Mouse (Mus musculus) CH12.LX (cell line): ENCODE data around the gene Anpep. TPM values are rescaled to one million over a fixed set of nuclear protein-coding genes. Genes with fewer than 3 reads are reported as not detected.

Experiments used
- DNase-seq: peaks from one replicate; pipeline ENCODE4 v3.0.0-alpha.2; 2013; ENCODE audit errors: extremely low read depth
- H3K27ac ChIP-seq: 2 replicates; pipeline ENCODE4 v1.5.1; 2012; ENCODE audit warnings: low read depth, mild to moderate bottlenecking, control low read depth, moderate library complexity; ENCODE audit not compliant: insufficient read depth
- H3K27me3 ChIP-seq: replicated peaks from 2 replicates; pipeline ENCODE3; 2012; ENCODE audit warnings: inconsistent platforms
- H3K36me3 ChIP-seq, 2 experiments: replicated peaks in 1 of 2; 2 replicates each; pipeline versions ENCODE3 to v1.6.1; 2012; ENCODE audit warnings: inconsistent platforms in 1 of 2, low read length in 1 of 2, mild to moderate bottlenecking in 1 of 2, mixed read lengths in 1 of 2, moderate library complexity in 1 of 2; ENCODE audit not compliant: control insufficient read depth in 1 of 2, insufficient read depth in 1 of 2
- H3K4me1 ChIP-seq, 2 experiments: 2 replicates each; pipeline ENCODE4 v1.6.1; 2012; ENCODE audit warnings: inconsistent platforms in 1 of 2, moderate library complexity in 1 of 2; ENCODE audit not compliant: insufficient read depth in 2 of 2, control insufficient read depth in 1 of 2
- H3K4me2 ChIP-seq: 2 replicates; pipeline ENCODE4 v1.6.1; 2012; ENCODE audit warnings: low read depth, mild to moderate bottlenecking, control low read depth; ENCODE audit not compliant: poor library complexity, insufficient read depth, severe bottlenecking
- H3K4me3 ChIP-seq, 3 experiments: fragments of 150-350 bp in 1 of 3; sonication (generic) in 1 of 3; replicated peaks in 1 of 3; 2 replicates each; pipeline versions ENCODE3 to v1.5.1; 2011 to 2012; ENCODE audit warnings: low read depth in 2 of 3, low read length in 2 of 3, mild to moderate bottlenecking in 2 of 3, moderate library complexity in 2 of 3, control low read depth in 1 of 3, improper control_type of control experiment in 1 of 3, inconsistent platforms in 1 of 3, mixed read lengths in 1 of 3; ENCODE audit not compliant: poor library complexity in 1 of 3
- H3K79me2 ChIP-seq: replicated peaks from 2 replicates; pipeline ENCODE4 v1.6.1; 2012; ENCODE audit warnings: mild to moderate bottlenecking, moderate library complexity; ENCODE audit not compliant: control insufficient read depth, poor library complexity, insufficient read depth, severe bottlenecking; ENCODE audit errors: extremely low read depth
- H3K9ac ChIP-seq: 2 replicates; pipeline ENCODE4 v1.6.1; 2012; ENCODE audit warnings: low read depth, mild to moderate bottlenecking, control low read depth, moderate library complexity; ENCODE audit not compliant: insufficient read depth
- H3K9me3 ChIP-seq: replicated peaks from 2 replicates; pipeline ENCODE3; 2012; ENCODE audit warnings: low read length, inconsistent platforms, mixed read lengths
- CHD1 ChIP-seq: IDR thresholded peaks from 2 replicates; pipeline ENCODE4 v1.6.1; 2012; ENCODE audit warnings: low read depth, low read length, improper control_type of control experiment, inconsistent platforms
- CHD2 ChIP-seq: IDR thresholded peaks from 2 replicates; pipeline ENCODE4 v1.6.1; 2011; ENCODE audit warnings: low read length, improper control_type of control experiment
- EP300 ChIP-seq: IDR thresholded peaks from 2 replicates; pipeline ENCODE4 v1.6.1; 2011; ENCODE audit warnings: low read length, improper control_type of control experiment
- JUN ChIP-seq: IDR thresholded peaks from 2 replicates; pipeline ENCODE4 v1.6.1; 2011; ENCODE audit warnings: low read depth, mild to moderate bottlenecking, low read length, improper control_type of control experiment, moderate library complexity; ENCODE audit not compliant: insufficient read depth
- JUND ChIP-seq: conservative IDR thresholded peaks from 2 replicates; pipeline ENCODE4 v1.6.1; 2011; ENCODE audit warnings: low read depth, low read length, improper control_type of control experiment
- MAX ChIP-seq: IDR thresholded peaks from 2 replicates; pipeline ENCODE4 v1.6.1; 2011; ENCODE audit warnings: low read length, improper control_type of control experiment
- MAZ ChIP-seq: IDR thresholded peaks from 2 replicates; pipeline ENCODE4 v1.6.1; 2012; ENCODE audit warnings: low read depth, mild to moderate bottlenecking, inconsistent platforms, low read length, improper control_type of control experiment, moderate library complexity
- MEF2A ChIP-seq: IDR thresholded peaks from 2 replicates; pipeline ENCODE4 v1.6.1; 2014; ENCODE audit warnings: low read depth, mild to moderate bottlenecking, inconsistent platforms, low read length, improper control_type of control experiment, borderline replicate concordance
- MXI1 ChIP-seq: IDR thresholded peaks from 2 replicates; pipeline ENCODE4 v1.6.1; 2011; ENCODE audit warnings: mild to moderate bottlenecking, low read depth, low read length, improper control_type of control experiment
- MYC ChIP-seq: IDR thresholded peaks from 2 replicates; pipeline ENCODE4 v1.6.1; 2011; ENCODE audit warnings: low read depth, mild to moderate bottlenecking, improper control_type of control experiment, low read length
- NELFE ChIP-seq: IDR thresholded peaks from 2 replicates; pipeline ENCODE4 v1.6.1; 2011; ENCODE audit warnings: low read depth, low read length, improper control_type of control experiment
- NRF1 ChIP-seq: IDR thresholded peaks from 2 replicates; pipeline ENCODE4 v1.6.1; 2014; ENCODE audit warnings: low read depth, mild to moderate bottlenecking, inconsistent platforms, low read length, improper control_type of control experiment, moderate library complexity
- POLR2AphosphoS2 ChIP-seq: IDR thresholded peaks from 2 replicates; pipeline ENCODE4 v1.6.1; 2011; ENCODE audit warnings: low read depth, low read length, improper control_type of control experiment
- RAD21 ChIP-seq: IDR thresholded peaks from 2 replicates; pipeline ENCODE4 v1.6.1; 2011; ENCODE audit warnings: low read depth, mild to moderate bottlenecking, low read length, improper control_type of control experiment, moderate library complexity
- SIN3A ChIP-seq: IDR thresholded peaks from 2 replicates; pipeline ENCODE4 v1.6.1; 2012; ENCODE audit warnings: low read length, improper control_type of control experiment, inconsistent platforms
- TBP ChIP-seq: conservative IDR thresholded peaks from 2 replicates; pipeline ENCODE4 v1.6.1; 2011; ENCODE audit warnings: low read depth, low read length, improper control_type of control experiment
- TCF12 ChIP-seq: IDR thresholded peaks from 2 replicates; pipeline ENCODE4 v1.6.1; 2014; ENCODE audit warnings: low read depth, mild to moderate bottlenecking, inconsistent platforms, low read length, improper control_type of control experiment
- UBTF ChIP-seq: IDR thresholded peaks from 2 replicates; pipeline ENCODE4 v1.6.1; 2012; ENCODE audit warnings: low read depth, mild to moderate bottlenecking, inconsistent platforms, low read length, improper control_type of control experiment, moderate library complexity
- USF2 ChIP-seq: conservative IDR thresholded peaks from 2 replicates; pipeline ENCODE4 v1.6.1; 2011; ENCODE audit warnings: low read depth, low read length, improper control_type of control experiment
- ZKSCAN1 ChIP-seq: IDR thresholded peaks from 2 replicates; pipeline ENCODE4 v1.6.1; 2012; ENCODE audit warnings: low read depth, inconsistent platforms, low read length, improper control_type of control experiment, borderline replicate concordance
- ZMIZ1 ChIP-seq: IDR thresholded peaks from 2 replicates; pipeline ENCODE4 v1.6.1; 2012; ENCODE audit warnings: low read depth, mild to moderate bottlenecking, inconsistent platforms, low read length, improper control_type of control experiment
- ZNF384 ChIP-seq: IDR thresholded peaks from 2 replicates; pipeline ENCODE4 v1.6.1; 2012; ENCODE audit warnings: low read depth, low read length, improper control_type of control experiment, inconsistent platforms
- dilution Hi-C: fragments of 300-500 bp; cut with MboI; formaldehyde crosslinking; loops from 2 replicates; pipeline ENCODE4 v1.14.3; 2020; ENCODE audit warnings: low sequenced_read_pairs; ENCODE audit not compliant: extremely low pct_unique_long_range_greater_than_20kb, extremely low pct_ligation_motif_present
- in situ Hi-C: fragments of 300-500 bp; cut with MboI; formaldehyde crosslinking; loops from 3 replicates; pipeline ENCODE4 v1.14.3; 2019; ENCODE audit warnings: low sequenced_read_pairs, low pct_ligation_motif_present, low pct_unique_long_range_greater_than_20kb, mixed read lengths
- polyA plus RNA-seq: library from polyadenylated mRNA; unstranded; fragments of >175 nt; gene quantifications from 2 replicates; pipeline ENCODE4 v1.2.1, GENCODE M21; 2012; ENCODE audit warnings: low read depth; ENCODE audit not compliant: insufficient read length
- total RNA-seq, 2 experiments: library from RNA; depleted of rRNA; stranded (reverse); fragments of 300-350 nt in 1 of 2; fragments of >200 nt in 1 of 2; gene quantifications; 2 replicates each; pipeline ENCODE4 v1.2.3; 2012 to 2014

Anpep gene
- total and polyA plus RNA-seq, 3 experiments = 0.25 to 0.60 TPM; not detected in 1

GRCm38 (mm10) chr7:79856305-79856704 lies 4.6 kb downstream of the Anpep start (continued):
- TF ChIP-seq MEF2A (no peak), ZKSCAN1 (no peak), CHD2 (no peak), UBTF (no peak), RAD21 (no peak), EP300 (peak; percentile 37; the same call in 1 of the 2 replicates), JUND (peak; percentile 57), NELFE (no peak), MXI1 (no peak), USF2 (0 out of 2 replicates have a peak, but pooled peaks have one; percentile 7), SIN3A (no peak), MYC (no peak), POLR2AphosphoS2 (no peak), ZMIZ1 (no peak), CHD1 (no peak), TBP (no peak), NRF1 (no peak), MAX (no peak)

DNA sequence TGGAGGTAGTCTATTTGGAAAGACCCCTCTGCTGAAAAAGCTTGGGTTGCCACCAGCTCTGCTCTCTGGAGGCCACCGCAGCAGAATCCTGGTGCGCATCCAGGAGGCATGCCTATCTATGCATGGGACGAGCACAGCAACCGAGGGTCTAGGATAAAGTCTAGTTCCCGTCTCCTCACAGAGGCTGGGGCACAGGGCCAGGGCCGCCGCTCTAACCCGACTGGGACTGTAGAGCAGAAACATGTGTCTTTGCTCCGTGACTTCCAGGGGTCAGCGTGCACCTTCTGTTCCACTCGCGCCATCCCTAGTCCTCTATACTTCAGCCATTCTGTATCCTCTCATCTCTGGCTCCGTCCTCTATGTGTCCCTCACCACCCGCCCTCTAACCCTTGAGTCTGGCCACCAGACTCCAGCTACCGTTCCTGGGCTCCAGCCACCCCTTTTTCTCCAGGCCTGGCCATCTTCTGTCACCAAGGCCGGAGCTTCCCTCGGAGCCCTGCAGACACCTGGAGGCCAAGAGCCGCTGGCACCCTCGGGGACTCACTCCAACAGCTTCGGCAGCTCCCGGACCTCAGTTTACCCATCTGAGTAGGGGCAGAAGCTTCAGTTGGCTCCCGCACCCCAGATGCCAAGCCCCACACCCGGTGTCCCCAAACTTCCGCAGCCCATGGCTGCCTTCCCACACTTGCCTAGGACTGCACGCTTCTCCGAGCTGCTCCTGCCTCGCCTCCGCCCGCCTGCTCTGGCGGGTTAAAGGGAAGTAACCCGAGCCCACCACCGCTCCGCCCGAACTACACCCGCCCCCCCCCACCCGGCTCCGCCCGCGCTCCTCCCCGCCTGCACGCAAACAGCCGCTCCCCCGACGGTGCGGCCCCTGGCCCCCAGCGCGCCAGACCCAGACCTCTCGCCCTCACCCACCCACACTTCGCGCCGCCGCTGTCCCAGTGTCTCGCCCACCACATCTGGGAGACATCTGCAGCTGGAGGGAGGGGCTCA lies 13.1 kb downstream of the Anpep start:
- H3K27ac ChIP-seq = no peak overlapping the region
- H3K79me2 ChIP-seq = no peaks in the 10 kb centered on the region
- 0 out of 4 replicates have a peak, but pooled peaks cover 0 to 2% of the 10 kb centered on the region in 2 experiments for H3K4me1 ChIP-seq
- no peaks in the 10 kb centered on the region for H3K9me3 ChIP-seq
- no peak overlapping the region for H3K9ac ChIP-seq
- in situ Hi-C loops = no loop called here
- peak overlapping the region; percentile 65 for H3K4me2 ChIP-seq
- H3K36me3 ChIP-seq = no peaks in the 10 kb centered on the region
- TF ChIP-seq MAZ (peak; percentile 37; the same call in 1 of the 2 replicates), TCF12 (no peak), NRF1 (no peak), MEF2A (no peak), JUN (no peak), MXI1 (no peak), ZNF384 (no peak), TBP (no peak)
- peaks cover 49% of the 10 kb centered on the region for H3K27me3 ChIP-seq
- dilution Hi-C loops = no loop called here
- no peak for DNase-seq
- H3K4me3 ChIP-seq = peak overlapping the region in 1 of 3 experiments; percentile 51
